Mouse (Mus musculus): ENCODE data around the gene Zp3.

- TF ChIP-seq CTCF (IDR thresholded peaks at IDR 0.05; ENCODE audit: extremely low read depth, insufficient read length, insufficient replicate concordance, low read depth, low read length) (no peak), POLR2A (IDR thresholded peaks at IDR 0.05; ENCODE audit: low read depth, low read length) (no peak)
Measured at GRCm38 (mm10) chr5:136025712-136026111, 45.8 kb downstream of the Zp3 start.

All from small intestine, adult 2 months (tissue).